Mouse (Mus musculus) lung, embryonic 14.5 days (tissue): ENCODE data around the gene Selenof. TPM values are rescaled to one million over a fixed set of nuclear protein-coding genes. Genes with fewer than 3 reads are reported as not detected.
"Not testable (repeated sequence)": the region's sequence is repeated elsewhere in the genome, so short reads cannot be mapped to it uniquely, and the experiment has no call there.

Experiments used
- ATAC-seq: fragments of 200-750 bp; cut with Nextera tagmentation; 2 replicates; pipeline ENCODE4 v1.8.0; 2017; ENCODE audit warnings: mild to moderate bottlenecking, moderate TSS enrichment, moderate library complexity; ENCODE audit not compliant: insufficient read depth
- DNase-seq: peaks from one replicate; pipeline ENCODE4 v3.0.0-alpha.2; 2015
- H3K27ac ChIP-seq: fragments of 300-500 bp; sonication (generic); 2 replicates; pipeline ENCODE4 v1.5.1; 2014; ENCODE audit warnings: low read depth, mild to moderate bottlenecking, moderate library complexity
- H3K27me3 ChIP-seq: fragments of 300-500 bp; sonication (generic); 2 replicates; pipeline ENCODE4 v1.6.1; 2014; ENCODE audit warnings: low read length, control low read depth; ENCODE audit not compliant: insufficient read depth
- H3K36me3 ChIP-seq: fragments of 300-500 bp; sonication (generic); 2 replicates; pipeline ENCODE4 v1.6.1; 2014; ENCODE audit warnings: control low read depth; ENCODE audit not compliant: insufficient read depth
- H3K4me1 ChIP-seq: fragments of 300-500 bp; sonication (generic); 2 replicates; pipeline ENCODE4 v1.6.1; 2014; ENCODE audit warnings: antibody characterized with exemption, control low read depth; ENCODE audit not compliant: insufficient read depth
- H3K4me2 ChIP-seq: fragments of 300-500 bp; sonication (generic); 2 replicates; pipeline ENCODE4 v1.6.1; 2014; ENCODE audit warnings: mild to moderate bottlenecking
- H3K4me3 ChIP-seq: fragments of 300-500 bp; sonication (generic); 2 replicates; pipeline ENCODE4 v1.5.1; 2014; ENCODE audit warnings: low read depth, low read length
- H3K9ac ChIP-seq: fragments of 300-500 bp; sonication (generic); 2 replicates; pipeline ENCODE4 v1.6.1; 2014
- H3K9me3 ChIP-seq: fragments of 300-500 bp; sonication (generic); 2 replicates; pipeline ENCODE4 v1.6.1; 2016; ENCODE audit warnings: low read depth, low read length, control low read depth
- CTCF ChIP-seq: IDR thresholded peaks from 2 replicates; pipeline ENCODE4 v1.5.1; 2016; ENCODE audit warnings: antibody characterized with exemption, low read depth
- WGBS: fragments of 180-500 bp; shearing (Covaris S2); extraction: QIAGEN DNeasy Blood & Tissue Kit; methylation state at CpG from one replicate; pipeline ENCODE4 v1.1.7; 2014; 5-methylcytosine and 5-hydroxymethylcytosine counted together
- polyA plus RNA-seq: library from polyadenylated mRNA; unstranded; fragments of >200 nt; fragmentation: Nextera tagmentation; extraction: Ambion mirVana; gene quantifications from 2 replicates; pipeline ENCODE4 v1.2.1, GENCODE M21; 2014

The Selenof gene
- polyA plus RNA-seq, 1 experiment from 2014 or later: 497 TPM

- ATAC-seq: no peak
- Histone ChIP-seq H3K4me2 (no peak overlapping the region), H3K4me3 (no peak overlapping the region), H3K9ac (no peak overlapping the region), H3K27ac (no peak overlapping the region), H3K36me3 (peaks cover 28% of the 10 kb centered on the region), H3K4me1 (no peaks in the 10 kb centered on the region), H3K27me3 (no peaks in the 10 kb centered on the region), H3K9me3 (no peaks in the 10 kb centered on the region)
- no peak for TF ChIP-seq CTCF
- 49% methylated on average over 4 of the region's 4 CpGs for WGBS
- no peak for DNase-seq
Observed at GRCm38 (mm10) chr3:144602413-144602812, 32.3 kb downstream of the Selenof start.

- WGBS: 66% methylated on average over 7 of the region's 7 CpGs
- Histone ChIP-seq H3K36me3 (peaks cover 25% of the 10 kb centered on the region), H3K9me3 (no peaks in the 10 kb centered on the region), H3K27ac (no peak overlapping the region), H3K4me2 (no peak overlapping the region), H3K9ac (no peak overlapping the region), H3K27me3 (no peaks in the 10 kb centered on the region), H3K4me3 (no peak overlapping the region), H3K4me1 (no peaks in the 10 kb centered on the region)
- ATAC-seq (no peak), DNase-seq (no peak)
- TF ChIP-seq CTCF: no peak
Observed at GRCm38 (mm10) chr3:144602819-144603218, 32.7 kb downstream of the Selenof start.

DNA sequence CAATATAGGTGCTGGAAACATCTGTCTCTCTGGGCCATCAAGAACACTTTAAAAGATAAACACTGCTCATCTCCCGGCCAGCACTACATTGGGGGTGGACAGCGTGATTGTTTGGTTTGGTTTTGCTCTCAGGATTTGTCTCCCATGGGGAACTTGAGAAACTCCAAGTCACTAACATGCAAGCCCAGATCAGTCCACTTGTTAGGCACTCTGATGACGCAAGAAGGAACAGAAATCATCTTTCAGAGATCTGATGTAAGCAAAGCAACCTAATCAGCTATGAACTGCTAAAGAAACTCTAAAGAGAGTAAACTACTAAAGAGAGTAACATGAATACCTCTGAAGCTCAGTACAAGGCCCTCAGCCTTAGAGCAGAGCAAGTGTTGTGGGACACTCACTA is 33.5 kb downstream of the Selenof start:
- no peak overlapping the region for H3K4me3 ChIP-seq
- peaks cover 18% of the 10 kb centered on the region for H3K36me3 ChIP-seq
- no peak for TF ChIP-seq CTCF
- H3K9me3 ChIP-seq: no peaks in the 10 kb centered on the region
- no peak overlapping the region for H3K27ac ChIP-seq
- DNase-seq (no peak), ATAC-seq (no peak)
- 40% methylated on average over 3 of the region's 3 CpGs for WGBS
- H3K4me2 ChIP-seq: no peak overlapping the region
- no peaks in the 10 kb centered on the region for H3K27me3 ChIP-seq
- H3K4me1 ChIP-seq: no peaks in the 10 kb centered on the region
- no peak overlapping the region for H3K9ac ChIP-seq

DNA sequence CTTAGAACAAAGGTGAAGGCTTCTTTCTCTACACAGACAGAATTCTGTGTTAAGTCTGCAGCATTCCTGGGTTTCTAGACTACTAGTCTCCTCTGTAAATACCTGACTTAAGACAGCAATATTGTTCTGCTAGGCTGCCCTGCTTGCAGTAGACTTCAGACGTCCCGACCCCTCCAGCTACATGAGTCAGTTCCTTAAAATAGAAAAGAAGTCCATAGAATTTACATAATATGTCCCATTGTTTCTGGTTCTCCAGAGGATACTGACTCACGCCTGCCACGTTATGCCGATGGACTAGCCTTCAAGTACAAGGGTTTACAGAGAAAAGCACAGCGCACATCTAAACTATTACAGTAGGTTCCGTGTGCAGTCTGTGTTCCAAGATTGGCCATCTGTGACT is 34.1 kb downstream of the Selenof start:
- peaks cover 14% of the 10 kb centered on the region for H3K36me3 ChIP-seq
- no peak overlapping the region for H3K4me3 ChIP-seq
- ATAC-seq (peak; percentile 40; the same call in 1 of the 2 replicates), DNase-seq (peak; percentile 44)
- H3K4me1 ChIP-seq: no peaks in the 10 kb centered on the region
- H3K4me2 ChIP-seq: no peak overlapping the region
- 51% methylated on average over 7 of the region's 7 CpGs for WGBS
- no peak overlapping the region for H3K27ac ChIP-seq
- H3K27me3 ChIP-seq: no peaks in the 10 kb centered on the region
- H3K9ac ChIP-seq: no peak overlapping the region
- TF ChIP-seq CTCF: no peak
- H3K9me3 ChIP-seq: no peaks in the 10 kb centered on the region

GRCm38 (mm10) chr3:144605811-144606210 is 35.7 kb downstream of the Selenof start:
- 60% methylated on average over 7 of the region's 7 CpGs for WGBS
- H3K36me3 ChIP-seq, H3K4me2 ChIP-seq, DNase-seq, H3K27me3 ChIP-seq, H3K27ac ChIP-seq, ATAC-seq, H3K4me1 ChIP-seq, H3K9me3 ChIP-seq, H3K4me3 ChIP-seq, H3K9ac ChIP-seq: not testable (repeated sequence)
- TF ChIP-seq CTCF: peak; percentile 26; the same call in 1 of the 2 replicates

- Histone ChIP-seq H3K9me3 (no peaks in the 10 kb centered on the region), H3K4me3 (no peak overlapping the region), H3K9ac (no peak overlapping the region), H3K36me3 (no peaks in the 10 kb centered on the region), H3K4me2 (no peak overlapping the region), H3K27me3 (no peaks in the 10 kb centered on the region), H3K27ac (no peak overlapping the region), H3K4me1 (0 out of 2 replicates have a peak, but pooled peaks cover 3% of the 10 kb centered on the region)
- TF ChIP-seq CTCF: peak; percentile 38
- 71% methylated on average over 4 of the region's 4 CpGs for WGBS
- DNase-seq (no peak), ATAC-seq (no peak)
Observed at GRCm38 (mm10) chr3:144606449-144606848, 36.3 kb downstream of the Selenof start.

- Histone ChIP-seq H3K4me1 (0 out of 2 replicates have a peak, but pooled peaks cover 7% of the 10 kb centered on the region), H3K36me3 (no peaks in the 10 kb centered on the region), H3K9me3 (no peaks in the 10 kb centered on the region), H3K9ac (no peak overlapping the region), H3K4me3 (no peak overlapping the region), H3K27me3 (no peaks in the 10 kb centered on the region), H3K27ac (no peak overlapping the region), H3K4me2 (no peak overlapping the region)
- WGBS: 88% methylated on average over 5 of the region's 5 CpGs
- DNase-seq: no peak
- ATAC-seq: no peak
- TF ChIP-seq CTCF: no peak
Observed at GRCm38 (mm10) chr3:144608090-144608489, 38.0 kb downstream of the Selenof start.

DNA sequence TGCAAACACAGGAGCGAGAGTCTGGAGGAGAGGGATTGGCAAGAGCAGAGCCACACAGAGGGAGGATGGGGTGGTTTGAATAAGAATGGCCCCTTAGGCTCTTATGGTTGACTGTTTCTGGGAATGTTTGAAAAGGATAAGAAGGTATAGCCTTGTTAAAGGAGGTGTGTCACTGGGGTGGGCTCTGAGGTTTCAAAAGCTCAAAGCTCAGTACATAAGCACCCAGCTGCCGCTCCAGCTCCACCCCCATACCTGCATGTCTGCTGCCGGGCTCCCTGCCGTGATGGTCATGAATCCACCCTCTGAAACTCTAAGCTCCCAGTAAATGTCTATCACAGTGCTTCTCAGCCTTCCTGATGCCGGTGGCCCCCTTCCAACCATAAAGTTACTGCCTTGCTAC is 40.7 kb downstream of the Selenof start:
- no peaks in the 10 kb centered on the region for H3K27me3 ChIP-seq
- no peak for TF ChIP-seq CTCF
- no peaks in the 10 kb centered on the region for H3K36me3 ChIP-seq
- H3K4me2 ChIP-seq: no peak overlapping the region
- no peaks in the 10 kb centered on the region for H3K9me3 ChIP-seq
- 37% methylated on average over 5 of the region's 5 CpGs for WGBS
- H3K4me3 ChIP-seq: no peak overlapping the region
- ATAC-seq: no peak
- DNase-seq: no peak
- H3K4me1 ChIP-seq: 0 out of 2 replicates have a peak, but pooled peaks cover 7% of the 10 kb centered on the region
- no peak overlapping the region for H3K9ac ChIP-seq
- no peak overlapping the region for H3K27ac ChIP-seq
